Mouse (Mus musculus) small intestine, adult 2 months (tissue): ENCODE data around the gene Camta2.

Source experiments
- CTCF ChIP-seq: fragments of 200-500 bp; IDR thresholded peaks from 2 replicates; pipeline ENCODE4 v1.5.1; 2012; ENCODE audit warnings: low read depth, mild to moderate bottlenecking, control low read depth, inconsistent platforms, low read length, moderate library complexity, mixed read lengths; ENCODE audit not compliant: insufficient replicate concordance, insufficient read length; ENCODE audit errors: extremely low read depth
- POLR2A ChIP-seq: fragments of 200-500 bp; IDR thresholded peaks from 2 replicates; pipeline ENCODE4 v1.6.1; 2012; ENCODE audit warnings: low read depth, mild to moderate bottlenecking, control low read depth, inconsistent platforms, low read length, moderate library complexity

- TF ChIP-seq POLR2A (no peak), CTCF (no peak)
Observed at GRCm38 (mm10) chr11:70724706-70725105, 36.8 kb upstream of the Camta2 start.
